Mouse (Mus musculus) erythroblast, embryonic 14.5 days (primary cell): ENCODE results near the gene Dkkl1.

Source experiments
- GATA1 ChIP-seq: IDR thresholded peaks from 2 replicates; pipeline ENCODE4 v1.6.1; 2012; ENCODE audit warnings: low read length, inconsistent platforms, mixed read lengths
- TAL1 ChIP-seq: IDR thresholded peaks from 3 replicates; pipeline ENCODE4 v1.6.1; 2012; ENCODE audit warnings: low read length, inconsistent platforms, mixed read lengths

- TF ChIP-seq TAL1 (no peak), GATA1 (no peak)
Measured at GRCm38 (mm10) chr7:45185921-45186320, 26.0 kb downstream of the Dkkl1 start.
